Mouse (Mus musculus) left cerebral cortex, adult 11 months (tissue): Measurements from ENCODE around the gene B3galnt2.
"Not testable (repeated sequence)": the region's sequence is repeated elsewhere in the genome, so short reads cannot be mapped to it uniquely, and the experiment has no call there.

Experiments used
- DNase-seq: peaks from one replicate; pipeline ENCODE4 v3.0.0; 2022; ENCODE audit warnings: low spot score

The B3galnt2 gene

DNA sequence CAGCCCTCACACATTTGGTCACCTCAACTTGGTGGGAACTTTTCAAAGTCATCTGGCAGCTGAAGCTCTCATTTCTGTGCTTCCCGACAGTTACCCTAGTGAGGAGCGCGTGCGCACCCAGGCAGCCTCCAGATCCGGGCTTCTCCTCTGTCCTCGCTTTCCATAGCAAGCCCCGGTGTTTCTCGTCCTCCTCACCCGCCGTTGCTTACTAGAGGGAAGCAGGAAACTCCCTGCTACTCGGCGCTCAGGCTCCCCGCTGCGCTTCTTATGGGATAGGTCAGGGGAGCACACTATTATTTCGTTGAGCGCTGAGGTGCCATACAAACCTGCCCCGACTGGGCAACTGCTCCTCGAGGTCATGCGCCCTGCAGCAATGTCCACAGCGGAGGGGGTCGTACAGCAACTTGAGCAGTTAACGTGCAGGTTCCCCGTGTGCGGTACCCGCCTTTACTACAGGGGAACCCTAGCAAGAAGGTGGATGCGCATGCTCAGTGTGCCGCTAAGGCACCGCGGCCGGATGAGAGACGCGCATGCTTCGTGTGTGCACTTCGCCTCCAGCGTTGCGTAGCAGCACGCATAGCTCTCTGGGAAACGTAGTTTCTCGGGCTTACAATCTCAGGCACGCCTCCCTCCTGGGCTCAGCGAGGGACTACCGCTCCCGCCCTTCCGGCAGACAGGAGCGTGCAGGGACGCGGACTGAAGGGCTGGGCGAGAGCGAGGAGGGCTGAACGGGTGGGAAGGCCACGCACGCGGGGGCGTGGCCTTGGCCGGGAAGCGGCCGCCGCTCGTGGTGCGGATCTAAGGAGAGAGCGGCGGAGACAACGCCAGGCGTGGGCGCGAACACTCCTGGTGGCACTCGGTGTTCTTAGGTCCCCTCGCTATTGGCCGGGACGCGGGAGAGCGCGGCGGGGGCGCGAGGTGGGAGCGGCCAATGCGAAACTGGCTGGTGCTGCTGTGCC lies at the start of gene B3galnt2:
Gene B3galnt2, plus strand, starts transcription at position 596 of the 959 bp plus-strand sequence.
- peak; percentile 96 for DNase-seq

DNA sequence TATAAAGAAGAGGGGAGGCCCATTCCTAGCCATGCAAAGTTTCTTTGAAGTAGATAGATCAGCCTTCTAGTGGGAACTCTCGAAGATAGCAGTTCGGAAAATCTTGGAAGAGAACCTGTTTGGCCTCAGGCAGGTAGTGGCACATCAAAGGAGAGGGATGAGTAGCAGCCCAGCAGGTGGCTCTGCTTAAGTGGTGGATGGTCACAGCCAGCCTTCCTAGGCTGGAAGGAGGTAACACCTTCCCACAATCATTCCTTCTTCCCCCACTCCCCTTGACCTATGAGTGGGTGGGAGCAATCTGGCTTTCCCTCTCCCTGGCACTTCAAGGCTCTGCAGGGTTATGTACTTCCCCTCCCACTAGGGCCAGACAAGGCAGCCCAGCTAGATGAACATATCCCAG lies 42.9 kb upstream of the B3galnt2 start:
- DNase-seq = no peak

DNA sequence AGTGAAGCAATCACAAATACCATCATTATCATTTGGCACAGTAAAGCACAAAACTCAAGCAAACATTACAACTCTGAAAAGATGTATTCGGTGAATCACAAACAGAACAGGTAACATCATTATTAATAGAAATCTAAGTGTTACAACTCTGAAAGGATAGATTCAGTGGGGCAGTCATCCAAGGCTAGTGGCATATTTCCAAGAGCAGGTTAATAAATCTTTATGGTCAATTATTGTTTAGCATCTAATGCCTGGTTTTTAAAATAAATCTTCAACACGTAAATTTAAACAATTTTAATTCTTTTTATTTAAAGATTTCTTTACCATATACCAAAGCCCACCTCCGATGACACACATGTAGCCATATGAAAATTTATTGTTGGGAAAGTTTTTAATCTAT lies 34.9 kb upstream of the B3galnt2 start:
- no peak for DNase-seq

DNA sequence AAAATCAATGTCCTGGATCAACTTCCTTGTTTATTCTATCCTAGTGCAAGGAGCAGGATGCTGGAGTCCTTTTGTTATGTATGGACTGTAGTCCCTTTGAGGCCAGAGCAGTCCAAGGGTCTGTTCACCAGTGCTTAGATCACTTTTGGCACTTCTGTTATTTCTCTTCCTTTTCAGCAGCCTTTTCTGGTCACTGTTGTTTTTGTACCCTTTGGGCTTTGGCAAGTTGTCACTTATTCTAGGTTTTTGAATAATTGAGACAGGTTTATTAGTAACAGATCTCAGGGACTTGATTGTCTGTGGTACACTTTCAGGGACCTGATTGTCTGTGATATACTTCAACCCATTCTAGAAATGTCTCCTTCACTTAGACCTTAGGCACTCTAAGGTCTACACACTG lies 31.7 kb upstream of the B3galnt2 start:
- no peak for DNase-seq

DNA sequence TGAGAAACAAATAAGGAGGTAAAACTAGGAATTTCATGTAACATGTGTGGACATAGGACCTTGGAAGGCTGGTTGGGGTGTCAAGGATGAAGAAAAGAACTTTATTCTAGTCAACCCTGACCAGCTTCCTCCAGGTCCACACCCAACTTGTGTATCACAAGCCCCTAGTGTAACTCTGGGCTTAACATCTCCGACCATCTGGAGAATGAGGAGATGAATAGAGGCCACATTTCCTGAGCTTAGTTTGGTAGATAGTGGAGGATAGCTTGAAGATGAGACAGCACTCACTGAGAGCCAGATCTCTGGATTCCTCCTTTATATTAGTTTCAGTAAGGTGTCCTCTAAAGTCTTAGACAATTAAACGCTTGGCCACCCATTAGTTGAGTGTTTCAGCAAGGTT lies 24.3 kb upstream of the B3galnt2 start:
- DNase-seq = no peak

DNA sequence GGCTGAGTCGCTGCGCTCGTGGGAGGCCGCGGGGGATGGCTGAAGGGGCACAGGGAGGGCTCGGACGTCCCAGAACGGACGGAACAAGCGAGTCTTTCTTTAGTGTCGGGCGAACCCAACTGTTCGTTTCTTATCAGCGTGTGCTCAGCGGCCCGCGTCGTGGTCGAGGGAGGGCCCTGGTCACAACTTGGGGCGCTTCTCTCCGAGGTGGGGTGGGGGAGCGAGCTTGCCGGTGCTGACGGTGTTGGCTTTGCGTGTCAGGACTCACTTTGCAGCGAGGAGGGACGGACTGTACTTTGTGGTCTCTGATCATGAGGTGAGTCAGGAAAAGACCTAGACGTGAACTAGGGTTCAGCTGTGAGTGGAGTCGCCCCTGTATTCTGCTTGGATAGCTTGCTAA lies 662 bp downstream of the B3galnt2 start:
- no peak for DNase-seq

DNA sequence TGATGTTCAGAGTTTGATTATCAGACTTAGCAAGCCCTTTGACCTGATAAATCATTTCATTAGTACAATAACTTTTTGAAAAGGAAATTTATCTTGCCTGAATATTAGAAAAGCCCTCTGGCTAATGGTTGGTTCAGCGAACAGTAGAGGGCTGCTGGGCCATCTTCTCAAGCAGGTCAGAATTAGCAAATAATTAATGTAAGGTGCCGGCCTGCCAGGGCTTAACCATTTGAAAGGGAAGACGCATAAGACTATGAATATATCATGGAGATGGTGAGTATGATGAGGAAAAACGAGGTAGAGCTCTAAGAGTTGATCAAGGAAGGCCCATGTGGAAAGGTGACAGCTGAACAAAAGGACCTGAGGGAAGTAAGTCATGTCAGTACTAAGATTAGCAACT lies 2.4 kb downstream of the B3galnt2 start:
- no peak for DNase-seq

DNA sequence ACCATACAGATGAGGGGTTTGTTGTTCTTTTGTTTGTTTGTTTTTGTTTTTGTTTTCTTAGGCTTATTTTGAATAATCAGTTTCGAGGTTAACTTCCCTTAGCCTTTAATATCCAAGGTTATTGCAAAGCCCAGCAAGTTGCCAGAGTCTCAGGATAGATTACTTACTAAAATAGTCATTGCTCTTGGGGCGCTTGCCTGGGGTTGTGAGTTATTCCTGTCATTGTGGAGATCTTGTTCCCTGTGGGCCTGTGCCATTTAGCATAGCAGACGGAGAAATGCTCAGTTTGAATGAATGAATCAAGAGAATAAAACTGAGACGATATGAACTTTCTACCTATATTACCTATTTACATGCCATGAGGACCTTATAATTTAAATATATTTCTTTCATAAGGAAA lies 5.9 kb downstream of the B3galnt2 start:
- no peak for DNase-seq

DNA sequence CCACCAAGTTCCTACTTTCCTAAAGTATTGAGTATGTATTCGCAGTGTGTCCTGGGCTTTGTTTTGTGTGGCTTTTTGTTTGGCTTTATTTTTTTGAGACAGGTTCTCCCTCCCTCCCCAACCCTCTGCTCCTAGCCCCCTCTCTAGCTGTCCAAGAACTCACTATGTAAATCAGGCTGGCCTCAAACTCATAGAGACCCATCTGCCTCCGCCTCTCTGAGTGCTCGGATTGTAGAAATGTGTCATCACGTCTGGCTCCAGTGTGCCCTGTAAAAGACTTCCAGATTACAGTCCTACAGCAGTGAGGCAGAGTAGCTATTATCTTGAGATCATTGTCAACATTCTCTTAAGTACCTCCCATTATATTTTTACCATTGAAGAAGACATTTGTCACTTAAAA lies 6.8 kb downstream of the B3galnt2 start:
- DNase-seq = no peak

DNA sequence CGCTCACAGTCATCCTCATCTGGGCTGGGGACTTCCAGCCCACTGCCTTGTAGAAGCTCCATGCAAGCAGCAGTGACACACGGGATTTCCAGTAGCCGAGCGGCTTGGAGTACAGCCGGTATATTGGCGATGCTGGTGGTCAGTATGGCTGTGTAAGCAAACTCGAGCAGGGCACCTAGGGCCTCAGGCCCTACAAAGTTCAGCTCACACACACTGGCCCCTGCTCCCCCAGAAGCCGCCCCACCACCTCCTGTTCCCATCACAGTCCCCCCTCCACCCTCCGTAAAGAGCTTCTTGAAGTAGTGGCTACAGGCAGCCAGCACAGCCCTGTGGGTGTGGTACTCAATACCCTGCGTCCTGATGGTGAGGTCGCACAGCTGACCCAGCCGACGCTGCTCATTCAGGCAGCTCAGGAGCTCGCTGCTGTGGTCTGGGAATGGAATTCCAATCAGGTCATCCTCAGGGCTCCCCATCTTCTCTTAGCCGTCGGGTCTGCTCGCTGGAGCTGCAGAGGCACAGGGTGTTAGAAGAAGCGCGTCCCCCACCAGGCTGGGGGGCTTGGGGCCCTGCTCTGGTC lies 11.2 kb downstream of the B3galnt2 start:
- DNase-seq = no peak

DNA sequence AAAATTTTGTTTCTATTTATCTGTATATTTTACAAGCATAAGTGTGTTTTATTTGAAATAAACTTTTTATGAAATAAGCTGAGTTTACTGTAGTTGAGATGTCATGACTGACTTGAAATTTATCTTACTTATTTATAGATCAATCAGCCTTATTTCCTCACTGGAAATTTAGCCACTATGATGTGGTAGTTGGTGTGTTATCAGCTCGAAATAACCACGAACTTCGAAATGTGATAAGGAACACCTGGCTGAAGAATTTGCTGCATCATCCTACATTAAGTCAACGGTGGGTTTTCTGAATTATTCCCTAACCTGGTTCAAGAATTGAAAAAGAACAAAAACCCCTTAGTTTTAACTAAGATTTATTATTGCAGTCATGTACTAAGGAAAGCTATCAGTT lies 11.9 kb downstream of the B3galnt2 start:
- no peak for DNase-seq

DNA sequence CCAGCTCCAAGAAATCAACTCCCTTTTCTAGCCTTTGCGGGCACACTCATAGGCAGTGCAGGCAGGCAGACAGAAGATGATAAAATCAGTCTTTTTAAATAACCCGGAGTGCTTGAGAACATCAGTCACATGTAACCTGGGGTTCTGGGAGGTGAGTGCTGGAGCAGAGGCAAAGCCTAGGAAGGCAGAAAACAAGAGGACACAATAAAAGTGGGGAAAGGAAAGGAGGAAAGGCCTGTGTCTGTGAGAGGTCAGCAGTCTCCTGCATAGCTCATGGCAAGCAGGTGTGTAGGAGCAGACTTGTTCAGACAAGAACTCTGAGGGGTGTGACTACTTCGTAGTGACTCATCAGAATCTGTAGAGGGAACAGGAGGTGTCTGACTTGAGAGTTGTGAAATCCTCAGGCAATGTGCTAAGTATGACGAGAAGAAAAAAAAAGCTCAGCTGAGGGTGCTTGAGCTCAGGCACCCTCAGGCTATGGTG lies 14.4 kb downstream of the B3galnt2 start:
- peak; percentile 43 for DNase-seq

DNA sequence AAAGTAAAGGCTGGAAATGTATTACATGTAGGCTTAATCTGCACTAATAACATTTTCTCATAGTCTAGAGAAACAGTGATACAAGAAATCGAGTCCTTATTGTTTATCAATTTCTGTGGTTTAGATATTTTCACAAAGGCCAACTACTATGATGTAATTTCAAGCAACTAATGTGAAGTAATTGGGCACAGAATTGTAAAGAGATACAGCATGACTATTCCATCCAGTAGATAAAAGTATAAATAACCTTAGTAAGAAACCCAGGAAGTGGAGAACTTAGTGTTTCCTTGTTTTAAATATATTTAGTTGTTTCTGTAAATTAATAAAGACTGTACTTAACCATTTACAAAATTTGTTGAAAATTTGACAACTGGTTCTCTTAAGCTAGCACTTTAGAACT lies 15.5 kb downstream of the B3galnt2 start:
- DNase-seq = no peak

DNA sequence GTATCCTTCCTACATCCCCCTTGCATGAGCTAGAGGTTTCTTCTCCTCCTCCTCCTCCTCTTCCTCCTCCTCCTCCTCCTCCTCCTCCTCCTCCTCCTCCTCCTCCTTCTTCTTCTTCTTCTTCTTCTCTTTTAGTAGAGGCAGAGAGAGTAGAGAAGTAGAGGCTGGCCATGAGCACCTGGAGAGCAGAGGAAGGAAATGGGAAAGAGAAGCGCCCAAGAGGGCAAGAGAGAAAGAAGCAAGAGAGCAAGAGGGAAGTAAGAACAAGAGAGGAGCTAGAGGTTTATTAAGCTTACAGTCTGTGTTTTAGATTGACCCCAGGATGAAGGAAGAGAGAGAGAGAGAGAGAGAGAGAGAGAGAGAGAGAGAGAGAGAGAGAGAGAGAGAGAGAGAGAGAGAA lies 27.6 kb downstream of the B3galnt2 start:
- not testable (repeated sequence) for DNase-seq

DNA sequence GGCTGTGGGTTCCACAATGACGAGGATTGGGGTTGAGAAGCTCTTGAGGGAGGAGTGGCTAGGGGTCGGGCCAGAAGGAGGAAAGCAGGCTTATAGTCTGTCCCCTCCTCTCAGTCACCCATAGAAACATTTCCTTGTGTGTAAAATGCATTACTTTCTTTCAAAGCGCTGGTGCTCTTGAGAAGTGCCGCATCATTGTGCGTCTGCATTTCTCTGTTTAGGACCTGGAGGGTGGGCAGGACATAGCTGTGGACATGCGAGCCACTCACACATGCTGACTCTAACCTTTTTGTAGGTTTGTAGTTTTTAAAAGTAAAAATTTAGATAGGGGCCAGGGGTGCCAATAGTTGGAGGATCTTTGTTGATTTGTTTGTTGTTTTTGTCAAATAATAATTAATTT lies 29.3 kb downstream of the B3galnt2 start:
- no peak for DNase-seq

DNA sequence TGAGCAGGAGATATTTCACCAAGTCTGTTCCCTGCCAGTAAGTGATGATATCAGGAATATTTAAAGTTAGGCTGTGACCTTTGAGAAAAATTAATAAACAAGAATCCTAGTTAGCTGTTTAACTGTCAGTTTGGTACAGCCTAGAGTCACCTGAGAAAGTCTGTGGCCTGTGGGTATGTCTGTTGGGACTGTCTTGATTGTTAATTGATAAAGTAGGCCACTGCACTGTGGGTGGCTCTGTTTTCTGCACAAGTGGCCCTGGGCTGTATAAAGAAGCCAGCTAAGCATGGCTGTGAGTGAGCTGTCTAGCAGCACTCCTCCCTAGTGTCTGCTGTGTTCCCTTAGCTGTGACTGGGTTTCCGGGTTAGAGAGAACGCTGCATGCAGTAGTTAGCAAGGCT lies 34.9 kb downstream of the B3galnt2 start:
- DNase-seq = no peak

DNA sequence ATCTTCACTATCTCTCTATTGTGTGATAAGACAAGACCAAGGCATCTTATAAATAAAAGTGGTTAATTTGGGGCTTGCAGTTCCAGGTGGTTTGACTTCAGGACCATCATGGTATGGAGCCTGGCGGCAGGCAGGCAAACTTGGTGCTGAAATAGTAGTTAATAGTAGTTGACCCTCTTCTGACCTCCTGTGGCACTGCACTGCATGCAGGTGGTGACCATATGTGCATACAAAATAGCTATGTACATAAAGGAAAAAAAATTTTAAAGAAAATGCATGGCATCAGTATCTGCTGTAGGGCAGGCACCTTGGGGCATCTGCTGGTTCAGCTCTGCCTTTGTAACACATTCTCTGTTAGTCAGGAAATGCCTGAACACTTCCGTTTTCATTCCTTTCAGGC lies 36.1 kb downstream of the B3galnt2 start:
- DNase-seq = no peak

DNA sequence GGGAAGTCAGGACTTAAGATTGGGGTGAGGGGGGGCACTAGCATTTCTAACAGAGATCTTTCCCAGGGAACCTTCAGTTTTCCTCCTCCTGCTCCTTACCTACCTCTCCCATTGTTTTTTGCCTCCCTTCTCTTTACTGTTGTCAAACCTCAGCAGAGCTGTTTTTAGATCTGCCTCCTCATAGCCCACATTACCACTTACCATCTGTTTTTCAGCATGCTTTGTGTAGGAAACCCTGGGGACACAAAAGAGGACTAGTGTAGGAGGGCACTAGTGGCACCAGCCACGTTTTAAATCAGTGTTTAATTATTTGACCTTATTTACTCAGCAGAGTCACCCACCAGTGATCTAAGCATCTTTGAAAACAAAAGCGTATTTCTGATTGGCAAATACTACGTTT lies 38.8 kb downstream of the B3galnt2 start:
- no peak for DNase-seq

DNA sequence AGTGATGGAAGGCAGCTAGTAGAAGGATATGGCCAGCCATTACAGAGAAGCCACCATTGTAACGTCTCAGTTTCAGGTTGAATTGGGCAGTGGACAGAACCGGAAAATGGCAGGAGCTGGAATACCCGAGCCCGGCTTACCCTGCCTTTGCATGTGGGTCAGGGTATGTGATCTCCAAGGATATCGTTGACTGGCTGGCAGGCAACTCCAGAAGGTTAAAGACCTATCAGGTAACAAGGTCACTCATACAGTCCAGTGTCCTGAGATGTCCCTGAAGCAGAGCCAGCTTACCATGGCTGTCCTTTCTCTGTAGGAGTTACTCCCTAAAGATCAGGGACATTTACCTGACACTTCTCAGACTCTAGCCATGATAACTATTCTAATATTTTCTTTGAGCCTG lies 40.8 kb downstream of the B3galnt2 start:
- no peak for DNase-seq

DNA sequence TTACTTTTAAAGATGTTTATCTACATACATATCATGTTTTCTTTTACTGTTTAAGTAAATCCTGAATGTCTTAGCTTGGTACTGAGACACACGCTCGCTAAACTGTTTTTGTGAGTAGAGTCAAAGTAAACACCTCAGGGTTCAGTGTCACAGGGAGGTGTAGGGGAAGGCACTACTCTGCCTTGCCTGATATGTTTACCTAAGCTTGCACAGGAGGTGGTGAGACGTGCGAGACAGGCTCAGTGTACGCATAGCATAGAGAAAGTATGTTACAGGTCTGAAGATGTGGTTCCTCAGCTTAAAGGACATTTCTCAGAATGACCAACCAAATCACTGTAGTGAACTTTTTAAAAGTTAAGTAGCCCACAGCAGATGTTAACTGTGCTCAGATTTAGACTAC lies 43.2 kb downstream of the B3galnt2 start:
- DNase-seq = no peak

DNA sequence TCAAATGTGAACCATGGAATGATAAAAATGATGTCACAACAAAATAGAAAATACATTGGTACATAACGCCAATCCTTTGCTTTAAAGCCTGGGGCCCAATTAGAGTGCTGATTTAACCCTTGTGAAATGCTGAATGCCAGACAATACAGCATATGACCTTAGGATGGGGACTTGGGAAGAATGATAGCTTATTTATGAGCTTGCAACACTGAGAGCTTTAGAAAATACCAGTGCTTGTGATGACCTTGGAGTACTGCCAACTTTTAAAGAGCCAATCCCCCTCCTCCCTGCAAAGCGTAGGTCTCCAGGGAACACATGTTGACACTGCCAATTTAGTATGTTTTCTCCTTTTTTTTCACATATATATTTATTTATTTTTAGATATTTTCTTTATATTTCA lies 48.4 kb downstream of the B3galnt2 start:
- no peak for DNase-seq

DNA sequence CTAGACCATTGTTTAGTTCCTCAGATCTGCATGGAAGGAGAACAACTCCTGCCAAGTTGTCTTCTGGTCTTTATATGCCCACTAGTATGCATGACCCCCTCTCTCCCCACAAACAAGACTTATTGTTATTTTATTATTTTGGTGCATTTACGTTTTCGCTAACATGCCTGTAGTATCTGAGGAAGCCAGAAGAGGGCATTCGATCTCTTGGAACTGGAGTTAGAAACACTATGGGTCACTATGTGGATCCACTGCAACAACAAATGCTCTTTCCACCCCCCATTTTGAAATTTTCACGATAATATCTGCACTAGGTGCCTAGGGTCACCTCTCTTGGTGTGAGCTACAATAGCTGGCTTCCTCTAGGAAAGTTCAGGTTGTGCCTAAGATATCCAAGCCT lies 49.8 kb downstream of the B3galnt2 start:
- DNase-seq = no peak

DNA sequence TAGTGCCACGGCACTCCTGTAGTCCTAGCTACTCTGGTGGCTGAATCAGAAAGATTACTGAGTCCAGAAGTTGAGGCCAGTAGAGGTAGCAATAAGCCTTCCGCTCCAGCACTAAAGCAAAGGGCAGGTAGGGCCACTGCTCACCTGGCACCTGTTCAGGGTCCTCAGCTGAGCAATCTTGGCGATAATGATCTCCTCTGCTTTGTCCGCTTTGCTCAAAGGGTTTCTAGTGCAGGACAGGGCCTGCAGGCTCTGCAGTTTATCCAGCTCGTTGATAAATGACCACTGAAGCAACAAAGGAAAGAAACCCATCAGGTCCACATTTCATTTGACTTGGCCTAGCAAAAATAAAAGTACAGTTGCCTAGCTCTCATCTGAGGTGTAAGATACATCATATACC lies 50.7 kb downstream of the B3galnt2 start:
- DNase-seq = no peak

DNA sequence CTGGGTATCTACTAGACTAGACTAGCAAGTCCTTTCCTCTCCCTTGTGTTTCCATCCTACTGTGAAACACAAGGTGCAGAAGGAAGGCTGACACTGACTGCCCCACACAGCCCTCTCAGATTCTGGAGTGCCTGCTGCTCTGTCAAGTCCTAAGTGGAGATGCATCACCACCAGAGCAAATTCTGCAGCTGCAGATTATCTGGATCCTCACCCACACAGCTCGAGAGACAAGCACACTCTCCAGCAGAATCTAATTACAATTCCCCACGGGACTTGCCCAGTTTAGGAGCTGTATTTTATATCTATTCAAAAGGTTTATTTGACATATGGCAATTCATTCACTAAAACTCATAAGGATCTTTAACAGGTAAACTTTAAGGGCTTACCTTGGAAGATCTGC lies 51.8 kb downstream of the B3galnt2 start:
- no peak for DNase-seq
